Mouse (Mus musculus) kidney, adult 11 months (tissue): ENCODE data around the gene Slk.
"Not testable (repeated sequence)": the region's sequence is repeated elsewhere in the genome, so short reads cannot be mapped to it uniquely, and the experiment has no call there.

Experiments used
- DNase-seq: peaks from one replicate; pipeline ENCODE4 v3.0.0; 2022

Gene Slk

DNA sequence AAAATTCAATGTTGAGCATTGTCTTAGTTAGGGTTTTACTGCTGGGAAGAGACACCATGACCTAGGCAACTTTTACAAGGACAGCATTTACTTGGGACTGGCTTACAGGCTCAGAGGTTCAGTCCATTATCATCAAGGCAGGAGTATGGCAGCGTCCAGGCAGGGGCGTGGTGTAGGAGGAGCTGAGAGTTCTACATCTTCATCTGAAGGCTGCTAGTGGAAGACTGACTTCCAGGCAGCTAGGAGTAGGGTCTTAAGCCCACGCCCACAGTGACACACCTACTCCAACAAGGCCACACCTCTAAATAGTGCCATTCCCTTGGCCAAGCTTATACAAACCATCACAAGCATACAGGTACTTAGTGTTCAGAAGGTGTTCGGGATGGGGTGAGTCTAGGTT, 7.5 kb upstream of the Slk start:
- not testable (repeated sequence) for DNase-seq

DNA sequence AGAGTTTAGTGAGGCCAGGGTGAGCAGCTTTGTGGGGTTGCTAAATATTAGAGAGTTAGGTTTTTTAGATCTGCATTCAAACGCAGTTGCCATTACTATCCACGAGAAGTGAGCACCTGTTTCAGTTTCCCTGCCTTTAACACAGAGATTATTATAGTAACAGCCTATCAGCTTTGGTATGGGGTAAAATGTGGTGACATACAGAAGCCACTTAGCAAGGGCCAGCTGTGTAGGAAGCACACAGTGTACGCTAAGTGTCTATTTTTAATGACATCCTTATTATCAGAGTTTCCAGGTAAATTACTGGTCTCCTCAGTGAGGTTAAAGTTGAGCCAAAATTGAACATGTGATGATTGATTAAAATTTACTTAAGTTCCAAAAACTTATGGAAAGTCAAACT, 5.8 kb upstream of the Slk start:
- DNase-seq: no peak

DNA sequence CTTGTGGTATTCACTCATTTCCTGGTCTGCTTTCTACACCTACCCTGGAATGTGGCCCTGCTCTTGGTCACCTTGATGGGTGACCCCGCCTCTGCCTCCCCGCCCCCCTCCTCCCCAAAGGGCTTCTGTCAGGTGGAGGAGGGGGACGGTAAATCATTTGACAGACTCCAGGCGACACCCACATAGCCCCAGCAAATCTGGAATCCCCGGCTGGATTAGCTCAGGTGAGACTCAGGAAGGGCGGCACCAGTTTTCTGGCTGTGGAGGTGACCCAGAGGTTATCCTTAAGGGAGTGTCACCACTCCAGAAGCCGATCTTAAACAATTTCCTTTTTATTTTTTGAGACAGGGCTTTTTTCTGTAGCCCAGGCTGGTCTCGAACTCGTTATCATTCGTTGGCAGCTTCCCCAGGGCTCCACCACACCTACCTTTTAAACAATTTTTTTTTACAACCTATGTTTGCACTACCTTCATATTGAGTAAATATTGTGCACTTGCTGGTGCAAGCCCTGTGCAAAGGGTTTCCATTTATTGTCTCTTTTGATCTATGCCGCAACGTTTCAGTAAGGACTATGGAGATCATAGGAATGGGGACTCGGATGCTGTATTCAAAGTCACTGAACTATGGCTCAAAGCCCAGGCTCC, 775 bp upstream of the Slk start:
- DNase-seq: peak; percentile 71

- DNase-seq: peak; percentile 32
Observed at GRCm38 (mm10) chr19:47579788-47580631, 532 bp downstream of the Slk start.

DNA sequence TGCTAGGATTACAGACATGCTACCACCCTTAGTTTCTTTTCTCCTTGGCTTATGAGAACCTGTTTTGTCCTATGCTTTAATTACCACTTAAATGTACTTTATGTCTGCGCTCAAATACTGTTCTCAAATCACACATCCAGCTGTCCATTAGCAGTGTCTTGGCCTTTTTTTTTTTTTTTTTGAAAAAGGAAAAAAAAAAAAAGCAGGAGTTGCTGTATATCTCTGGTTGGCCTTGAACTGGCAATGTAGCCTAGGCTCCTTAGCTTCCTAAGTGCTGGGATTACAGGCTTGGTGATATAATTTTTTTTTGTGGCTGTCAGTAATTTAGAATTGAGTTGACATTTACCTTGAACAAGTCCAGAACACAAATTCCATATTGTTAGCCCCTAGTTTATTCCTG, 6.3 kb downstream of the Slk start:
- DNase-seq: no peak

DNA sequence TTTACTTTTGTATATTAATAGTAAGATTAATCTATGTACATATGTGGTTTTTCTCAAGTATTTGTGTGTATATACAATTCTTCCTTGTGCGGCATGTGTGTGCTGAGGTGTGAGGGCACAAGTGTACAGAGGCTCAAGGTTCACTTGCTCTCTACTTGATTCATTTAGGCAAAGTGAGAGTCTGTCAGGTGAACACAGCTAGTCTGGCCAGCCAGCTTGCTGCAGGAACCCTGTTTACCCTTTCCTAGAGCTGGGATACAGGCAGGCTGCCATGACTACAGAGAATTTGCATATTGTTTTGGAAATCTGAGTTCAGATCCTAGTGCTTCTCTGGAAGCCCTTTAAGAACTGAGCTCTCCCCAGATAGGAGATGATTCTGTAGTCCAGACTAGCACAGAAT, 7.5 kb downstream of the Slk start:
- DNase-seq: peak; percentile 19

DNA sequence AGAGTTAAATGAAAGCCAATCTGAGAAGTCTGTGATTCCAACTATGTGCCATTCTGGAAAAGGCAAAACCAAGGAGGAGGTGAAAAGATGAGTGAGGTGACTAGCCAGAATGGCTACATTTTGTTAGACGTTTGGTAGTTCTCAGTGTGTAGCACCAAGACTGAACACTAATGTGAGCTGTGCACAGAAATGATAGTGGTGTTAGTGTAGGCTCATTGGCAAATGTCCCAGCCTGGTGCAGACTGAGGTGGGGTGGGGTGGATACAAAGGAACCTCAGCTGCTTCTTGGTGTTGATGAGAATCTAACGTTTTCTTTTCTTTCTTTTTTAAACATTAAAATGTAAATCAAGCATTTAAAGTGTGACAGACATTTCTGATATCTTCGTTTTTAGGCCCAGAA, 29.0 kb downstream of the Slk start:
- no peak for DNase-seq

GRCm38 (mm10) chr19:47613442-47613841, 34.0 kb downstream of the Slk start:
- no peak for DNase-seq

GRCm38 (mm10) chr19:47621478-47621877, 42.0 kb downstream of the Slk start:
- no peak for DNase-seq

- DNase-seq: no peak
Observed at GRCm38 (mm10) chr19:47624940-47625711, 45.6 kb downstream of the Slk start.

DNA sequence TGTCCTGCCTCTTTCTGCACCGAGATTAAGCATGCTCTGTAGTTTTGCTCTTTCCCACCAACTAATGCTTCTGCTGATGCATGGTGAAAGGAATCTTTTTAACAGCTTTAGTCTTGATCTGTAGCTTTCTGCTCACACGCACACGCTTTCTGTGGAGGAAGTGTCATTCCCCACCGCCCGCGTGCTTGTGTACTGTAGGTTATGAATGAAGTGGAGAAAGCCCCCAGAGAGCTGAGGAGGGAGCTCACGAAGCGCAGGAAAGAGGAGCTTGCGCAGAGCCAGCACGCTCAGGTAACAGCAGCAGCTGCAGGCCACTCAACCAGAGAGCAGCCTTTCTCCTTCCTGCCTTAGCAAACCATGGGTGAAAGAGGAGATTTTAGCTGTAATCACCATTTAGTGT, 48.0 kb downstream of the Slk start:
- no peak for DNase-seq

DNA sequence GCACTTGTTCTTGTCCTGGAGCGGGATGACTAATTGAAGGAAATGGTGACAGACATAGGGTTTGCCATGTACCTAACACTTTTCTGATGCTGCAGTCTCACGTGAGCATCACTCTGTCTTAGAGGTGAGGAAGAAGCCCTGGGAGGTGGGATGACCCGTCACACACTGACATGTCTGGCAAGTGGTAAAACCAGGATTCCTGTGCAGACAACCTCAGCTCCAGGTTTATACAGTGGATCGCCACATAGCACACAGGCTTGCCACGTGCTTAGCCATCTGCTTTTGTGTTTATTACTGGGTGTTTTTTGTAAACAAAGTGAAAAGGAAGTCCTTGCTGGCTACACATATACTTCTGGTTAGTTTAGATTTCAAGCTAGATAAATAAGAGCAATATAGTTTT, 49.6 kb downstream of the Slk start:
- no peak for DNase-seq

- no peak for DNase-seq
Observed at GRCm38 (mm10) chr19:47630381-47630780, 50.9 kb downstream of the Slk start.

GRCm38 (mm10) chr19:47631799-47632198, 52.3 kb downstream of the Slk start:
- DNase-seq: peak; percentile 12

- no peak for DNase-seq
Observed at GRCm38 (mm10) chr19:47635380-47635779, 55.9 kb downstream of the Slk start.

GRCm38 (mm10) chr19:47643910-47644309, 64.4 kb downstream of the Slk start:
- no peak for DNase-seq

DNA sequence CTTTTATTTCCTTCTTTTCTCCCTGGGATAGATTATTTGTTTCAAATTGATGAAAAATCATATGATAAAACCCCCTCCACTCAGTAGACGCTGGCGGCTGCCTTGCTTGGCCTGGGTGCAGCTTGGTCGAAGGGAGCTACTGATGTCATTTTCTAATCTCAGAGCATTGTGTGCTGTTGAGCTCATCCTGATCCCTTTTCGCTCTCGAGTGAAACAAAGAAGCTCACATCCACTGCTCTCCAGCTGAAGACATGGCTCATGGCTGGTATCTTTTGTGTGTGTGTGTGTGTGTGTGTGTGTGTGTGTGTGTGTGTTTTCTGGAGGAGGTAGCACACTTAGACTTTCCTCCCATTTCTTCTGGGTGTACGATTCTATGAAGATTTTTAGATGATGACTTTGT, 66.1 kb downstream of the Slk start:
- no peak for DNase-seq

DNA sequence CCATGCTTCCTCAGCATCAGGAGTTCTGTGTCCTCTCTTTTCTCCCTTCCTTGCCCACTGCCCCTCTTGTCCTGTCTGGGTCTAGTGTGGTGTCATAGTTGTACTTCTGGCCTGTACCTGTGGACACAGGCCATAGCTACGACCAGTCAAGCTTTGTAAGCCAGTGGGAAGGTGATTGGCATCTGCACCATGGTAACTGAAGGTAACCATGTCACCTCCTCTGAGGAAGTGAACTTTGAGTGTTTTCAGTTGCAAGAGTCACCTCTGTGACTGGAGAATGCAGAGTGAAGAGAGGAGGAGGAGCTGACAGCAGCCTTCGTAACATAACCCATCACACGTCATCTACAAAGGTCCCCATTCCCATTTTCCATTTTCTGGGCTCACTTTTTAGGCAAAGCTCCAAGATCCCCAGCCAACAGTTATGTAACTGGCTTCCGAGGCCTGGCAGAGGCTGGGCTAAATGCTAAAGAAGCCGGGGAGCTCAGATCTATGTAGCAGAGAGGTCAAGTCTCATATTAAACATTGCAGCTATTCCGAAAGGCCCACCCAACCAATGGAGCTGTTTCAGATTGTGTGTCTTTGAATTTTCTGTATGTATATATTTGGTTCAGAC, 67.1 kb downstream of the Slk start:
- no peak for DNase-seq

GRCm38 (mm10) chr19:47649071-47649470, 69.6 kb downstream of the Slk start:
- no peak for DNase-seq

- DNase-seq: no peak
Observed at GRCm38 (mm10) chr19:47650366-47651159, 71.1 kb downstream of the Slk start.

DNA sequence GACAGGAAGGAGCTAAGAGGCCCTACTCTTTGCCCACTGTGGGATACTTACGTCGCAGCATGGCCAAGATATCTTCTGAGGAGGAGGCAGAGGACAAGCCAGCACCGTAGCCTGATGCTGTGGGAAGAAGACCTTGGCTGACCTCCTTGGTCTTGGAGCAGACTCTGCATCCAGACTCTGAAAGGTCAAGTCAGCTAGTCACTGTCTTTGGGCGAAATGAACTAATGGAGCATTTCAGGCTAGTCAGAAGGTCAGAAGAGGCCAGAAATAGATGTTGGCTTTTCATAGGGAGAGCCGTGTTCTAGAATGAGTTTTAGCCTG, 71.6 kb downstream of the Slk start:
- DNase-seq: no peak

DNA sequence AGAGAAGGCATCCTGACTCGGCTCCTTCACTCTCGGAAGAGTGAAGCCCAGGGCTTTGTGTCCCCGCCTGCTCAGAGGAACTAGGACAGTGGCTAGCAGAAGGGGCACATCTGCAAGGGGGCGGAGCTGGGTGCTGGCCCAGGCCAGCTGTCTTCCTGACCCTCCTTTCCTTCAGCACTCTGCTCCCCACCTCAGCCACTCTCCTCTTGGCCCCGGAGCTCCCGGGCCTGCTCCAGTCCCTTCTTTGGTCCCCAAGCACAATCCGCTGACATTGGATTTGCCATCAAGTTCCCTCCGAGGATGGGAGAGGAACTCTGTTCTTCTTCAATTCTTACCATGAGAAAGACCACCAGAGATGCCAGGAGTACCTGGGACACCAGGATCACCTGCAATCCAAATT, 72.8 kb downstream of the Slk start:
- DNase-seq: no peak

- no peak for DNase-seq
Observed at GRCm38 (mm10) chr19:47653173-47653572, 73.7 kb downstream of the Slk start.
